Mouse (Mus musculus) testis, adult 2 months (tissue): ENCODE data around the gene Hba-x.

Experiments
- CTCF ChIP-seq: fragments of 200-500 bp; IDR thresholded peaks from 2 replicates; pipeline ENCODE4 v1.5.1; 2012; ENCODE audit warnings: low read depth, mild to moderate bottlenecking, inconsistent platforms, low read length, moderate library complexity; ENCODE audit not compliant: control insufficient read depth, insufficient read depth, insufficient replicate concordance
- POLR2A ChIP-seq: fragments of 200-500 bp; IDR thresholded peaks from 2 replicates; pipeline ENCODE4 v1.6.1; 2012; ENCODE audit warnings: low read depth, mild to moderate bottlenecking, inconsistent platforms, low read length, moderate library complexity; ENCODE audit not compliant: control insufficient read depth

DNA sequence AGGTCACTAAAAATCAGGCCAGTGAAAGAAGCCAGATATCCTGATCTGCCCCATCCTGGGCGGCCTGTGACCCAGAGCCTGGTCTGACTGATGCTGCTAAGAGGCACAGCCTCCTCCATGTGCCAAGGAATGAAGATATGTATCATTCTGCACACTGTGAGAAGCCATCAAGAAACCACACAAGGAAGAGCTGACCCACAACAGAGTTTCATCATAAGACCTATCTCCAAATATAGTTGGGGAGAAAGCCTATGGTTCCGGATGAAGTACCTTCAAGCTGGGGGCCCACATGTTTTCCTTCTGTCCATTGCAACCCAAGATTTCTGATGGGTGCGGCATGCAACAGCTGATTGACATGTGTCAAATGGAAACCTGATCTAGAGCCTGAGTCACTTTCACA is 39.8 kb downstream of the Hba-x start:
- TF ChIP-seq CTCF (no peak), POLR2A (no peak)
